Mouse (Mus musculus) CD4-positive, CD25-positive, alpha-beta regulatory T cell, adult 2 months (primary cell): ENCODE results near the gene Olfr27.

Experiments used
- DNase-seq: peaks from one replicate; pipeline ENCODE4 v3.0.0-alpha.2; 2012; ENCODE audit warnings: low read depth, low spot score

The Olfr27 gene

DNA sequence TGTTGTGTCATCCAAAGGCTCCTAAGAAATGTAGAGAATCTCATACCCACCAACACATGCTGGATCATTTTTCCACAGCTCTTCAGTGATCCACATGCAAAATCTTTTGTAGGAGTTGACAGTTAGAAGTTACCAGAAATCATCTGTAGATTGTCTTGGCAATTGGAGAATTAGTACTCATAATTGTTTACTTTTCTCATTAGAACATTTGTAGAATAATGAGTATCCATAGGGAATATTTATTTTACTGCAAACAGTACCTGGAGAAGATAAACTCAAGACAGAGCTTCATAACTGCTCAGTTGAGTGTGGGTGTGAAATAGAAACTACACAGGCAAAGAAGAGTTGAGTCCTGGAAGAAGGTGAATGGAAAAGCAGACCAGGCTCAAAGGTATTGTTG, at the start of gene Olfr27:
TSS of gene Olfr27 (plus strand) at position 301 of the 400 bp plus-strand sequence.
- DNase-seq, result no peak

DNA sequence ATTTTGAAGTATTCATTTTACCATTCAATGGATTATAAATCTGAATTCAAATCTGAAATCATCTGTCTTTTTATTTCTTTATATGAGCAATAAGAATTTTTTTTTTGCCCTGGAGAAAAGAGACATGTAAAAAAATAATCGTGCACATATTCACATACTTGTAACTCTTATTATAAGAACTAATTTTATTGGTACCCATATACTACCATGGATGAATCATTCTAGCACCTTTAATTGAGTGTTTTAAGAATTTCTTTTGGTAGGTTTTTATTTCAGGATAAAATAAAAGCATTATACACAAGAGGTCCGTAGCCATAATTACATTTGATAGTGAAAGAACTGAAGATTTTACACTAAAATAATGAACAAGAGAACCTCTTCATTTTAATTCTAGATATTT, 49.1 kb upstream of the Olfr27 start, which contains the start of gene Olfr938:
TSS of gene Olfr938 (minus strand) at position 101 of the 400 bp plus-strand sequence.
- no peak for DNase-seq

DNA sequence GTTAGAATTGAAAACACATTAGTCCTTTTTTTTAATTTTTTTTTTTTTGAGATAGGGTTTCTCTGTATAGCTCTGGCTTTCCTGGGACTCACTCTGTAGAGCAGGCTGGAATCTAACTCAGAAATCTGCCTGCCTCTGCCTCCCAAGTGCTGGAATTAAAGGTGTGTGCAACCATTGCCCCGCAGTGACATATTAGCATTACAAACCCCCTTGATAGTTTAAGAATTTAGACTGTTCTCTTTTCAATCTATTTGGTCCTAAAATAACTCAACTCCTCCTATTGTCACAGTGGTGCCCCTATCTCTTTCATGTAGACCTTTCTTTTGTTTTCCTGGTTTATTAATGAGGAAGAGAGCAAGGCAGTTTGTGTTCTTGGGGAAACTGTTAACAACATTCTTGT, 605 bp upstream of the Olfr27 start:
- DNase-seq, result no peak

DNA sequence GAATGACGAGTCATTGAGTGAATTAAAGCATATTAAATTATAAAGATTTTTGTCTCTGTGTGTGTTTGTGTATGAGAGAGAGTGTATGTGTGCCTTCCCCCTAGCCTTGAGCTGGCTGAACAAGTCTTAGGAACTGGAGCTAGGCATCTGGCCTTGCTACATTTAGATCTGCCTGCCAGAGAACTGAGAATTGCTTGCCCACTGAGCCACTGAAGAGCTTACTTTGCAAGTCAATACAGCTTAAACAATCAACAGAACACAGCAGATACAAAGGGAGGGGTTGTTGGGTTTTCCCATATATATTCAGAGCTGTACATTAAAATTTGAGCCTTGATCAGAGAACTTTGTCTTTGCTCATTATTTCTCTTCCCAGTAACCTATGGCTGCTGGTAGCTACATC, 24.5 kb downstream of the Olfr27 start:
- no peak for DNase-seq

DNA sequence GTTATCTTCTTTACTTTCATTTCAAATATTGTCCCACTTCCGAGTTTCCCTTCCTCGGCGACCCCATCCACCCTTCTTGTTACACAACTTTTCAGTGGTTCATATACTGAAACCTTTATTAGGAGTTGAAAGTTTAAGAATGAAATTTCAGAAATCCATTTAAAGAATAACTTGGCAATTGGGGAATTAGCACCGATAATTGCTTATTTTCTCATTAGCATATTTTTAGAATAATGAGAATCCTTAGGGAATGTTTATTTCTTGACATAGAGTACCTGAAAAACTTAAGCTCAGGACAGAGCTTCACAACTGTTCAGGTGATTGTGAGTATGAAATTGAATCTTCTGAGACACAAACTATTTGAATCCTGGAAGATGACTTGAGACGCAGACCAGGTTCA, 38.1 kb downstream of the Olfr27 start, which contains the start of gene Olfr943:
TSS of gene Olfr943 (plus strand) at position 301 of the 400 bp plus-strand sequence.
- DNase-seq, result no peak
